Mouse (Mus musculus) heart, postnatal 14 days (tissue): ENCODE measurements around the gene Il1rapl1. TPM values are rescaled to one million over a fixed set of nuclear protein-coding genes. Genes with fewer than 3 reads are reported as not detected.
A peak's percentile ranks its signal among the peaks of the same experiment; 100 is the strongest.
"Not testable (repeated sequence)": the region's sequence is repeated elsewhere in the genome, so short reads cannot be mapped to it uniquely, and the experiment has no call there.

ENCODE experiments used
- DNase-seq, 2 experiments: peaks; one replicate each; pipeline ENCODE4 v3.0.0; 2021 to 2022
- intact Hi-C: fragments of 180-260 bp; cut with DNase I; formaldehyde crosslinking; loops from one replicate; pipeline ENCODE4 v1.15.1; 2025
- total RNA-seq, 2 experiments: library from RNA; stranded (reverse); gene quantifications; 2 replicates each; pipeline ENCODE4 v1.2.3; 2021

Gene Il1rapl1
- total RNA-seq, 2 experiments from 2014 or later = 0.02 to 0.10 TPM

DNA sequence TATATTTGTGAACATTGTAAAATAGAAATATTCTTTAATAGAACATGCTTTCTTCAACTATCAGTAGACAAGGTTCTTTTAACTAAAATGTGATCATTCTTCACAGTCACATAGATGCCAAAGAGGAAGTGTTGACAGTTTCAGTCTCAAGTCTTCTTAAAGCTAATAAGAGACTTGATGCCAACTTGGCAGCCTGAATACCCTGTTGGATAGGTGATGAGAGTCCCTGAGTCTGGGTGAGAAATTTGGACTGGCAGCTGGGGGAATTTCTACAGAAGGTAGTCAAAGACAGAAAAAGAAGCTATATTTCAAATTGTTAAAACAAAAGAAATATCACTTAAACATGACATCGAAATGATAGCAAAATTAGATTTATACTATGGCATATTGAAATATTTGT is 451.6 kb downstream of the Il1rapl1 start:
- no peak for DNase-seq
- intact Hi-C loops = no loop called here

DNA sequence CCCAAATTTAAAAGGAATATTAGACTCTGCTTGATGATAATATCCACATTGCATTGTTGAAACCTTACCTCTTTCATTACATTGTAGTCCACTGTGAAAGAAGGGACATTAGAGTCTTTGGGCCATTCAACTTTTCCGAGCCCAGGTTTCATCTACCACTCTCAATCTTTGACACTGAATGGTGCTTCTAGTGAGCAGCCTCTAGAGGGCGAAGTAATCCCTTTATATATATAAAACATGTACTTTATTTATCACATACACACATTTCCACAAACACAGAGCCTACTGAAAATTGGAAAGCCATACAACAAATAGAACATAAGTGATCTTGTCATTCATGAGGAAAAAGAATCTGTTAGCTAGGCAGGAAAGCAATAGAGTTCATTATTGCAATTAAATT is 459.8 kb downstream of the Il1rapl1 start:
- DNase-seq = no peak
- intact Hi-C loops = no loop called here

DNA sequence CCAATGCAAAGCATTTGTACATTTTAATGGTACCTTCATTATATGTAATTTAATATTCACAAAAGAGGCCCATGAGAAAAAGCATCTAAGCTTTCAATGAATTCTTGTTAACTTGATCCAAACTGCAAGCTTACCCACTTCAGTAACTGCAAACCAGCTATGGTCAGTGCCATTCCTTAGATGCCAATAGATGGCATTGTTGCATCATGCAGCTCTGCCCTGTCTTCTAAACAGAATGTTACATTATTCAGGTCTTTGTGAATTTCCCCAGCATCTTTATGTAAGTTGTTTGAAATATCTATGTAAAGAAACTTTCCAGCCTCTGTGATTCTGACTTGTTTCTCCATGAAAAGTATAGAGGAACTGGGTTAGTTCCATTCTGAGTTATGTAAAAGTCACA is 514.5 kb downstream of the Il1rapl1 start:
- DNase-seq = no peak
- intact Hi-C loops = loop anchor here (5.0 kb wide), 1 partner anchor 39 kb away; no protein-coding TSS in a partner anchor

DNA sequence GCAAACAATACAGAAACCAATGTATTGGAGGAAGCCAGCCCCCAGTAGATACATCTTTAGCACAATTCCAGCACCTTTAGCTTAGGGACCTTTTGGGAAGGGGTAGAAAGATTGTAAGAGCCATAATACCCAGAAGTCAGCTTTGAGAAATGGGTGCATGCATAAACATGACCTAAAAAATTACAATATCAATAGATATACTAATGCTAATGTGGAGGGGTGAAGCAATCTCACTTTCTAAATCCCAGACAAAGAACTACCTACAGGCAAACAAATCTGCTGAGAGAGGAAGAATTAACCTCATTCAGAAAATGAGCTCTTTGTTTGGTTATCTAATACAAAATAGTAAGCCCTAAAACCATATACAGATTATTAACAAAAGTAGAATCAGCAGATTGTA is 607.4 kb downstream of the Il1rapl1 start:
- intact Hi-C loops = no loop called here
- DNase-seq = no peak

DNA sequence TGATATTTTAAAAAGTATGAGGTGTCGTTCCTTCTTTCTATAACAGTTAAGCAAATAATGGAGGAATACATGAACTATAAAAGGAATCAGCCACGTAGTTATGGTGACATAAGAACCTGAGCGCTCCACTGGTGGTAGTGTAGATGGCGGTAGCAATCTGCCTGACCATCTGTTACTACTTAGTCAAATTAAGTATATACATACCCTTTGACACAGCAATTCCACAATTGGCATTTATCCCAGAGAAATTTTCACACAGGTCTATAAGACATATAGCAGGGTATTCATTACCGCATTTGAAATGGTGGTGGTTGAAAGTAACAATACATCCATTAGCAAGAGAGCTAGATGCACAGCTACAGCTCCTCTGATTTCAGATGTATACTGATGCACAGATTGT is 612.8 kb downstream of the Il1rapl1 start:
- intact Hi-C loops = no loop called here
- no peak for DNase-seq

DNA sequence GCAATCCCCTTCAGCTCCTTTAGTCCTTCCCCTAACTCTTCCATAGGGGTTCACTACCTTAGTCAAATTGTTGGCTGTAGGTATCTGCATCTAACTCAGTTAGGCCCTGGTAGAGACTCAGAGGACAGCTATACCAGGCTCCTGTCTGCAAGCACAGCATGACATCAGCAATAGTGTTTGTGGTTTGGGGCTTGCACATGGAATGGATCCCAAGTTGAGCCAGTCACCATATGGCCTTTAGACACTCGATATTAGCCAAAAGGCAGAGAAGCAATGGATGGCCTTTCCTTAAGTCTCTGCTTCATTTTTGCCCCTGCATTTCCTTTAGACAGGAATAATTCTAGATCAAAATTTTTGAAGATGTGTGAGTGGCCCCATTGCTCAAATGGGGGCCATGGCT is 632.0 kb downstream of the Il1rapl1 start:
- no peak for DNase-seq
- intact Hi-C loops = no loop called here

DNA sequence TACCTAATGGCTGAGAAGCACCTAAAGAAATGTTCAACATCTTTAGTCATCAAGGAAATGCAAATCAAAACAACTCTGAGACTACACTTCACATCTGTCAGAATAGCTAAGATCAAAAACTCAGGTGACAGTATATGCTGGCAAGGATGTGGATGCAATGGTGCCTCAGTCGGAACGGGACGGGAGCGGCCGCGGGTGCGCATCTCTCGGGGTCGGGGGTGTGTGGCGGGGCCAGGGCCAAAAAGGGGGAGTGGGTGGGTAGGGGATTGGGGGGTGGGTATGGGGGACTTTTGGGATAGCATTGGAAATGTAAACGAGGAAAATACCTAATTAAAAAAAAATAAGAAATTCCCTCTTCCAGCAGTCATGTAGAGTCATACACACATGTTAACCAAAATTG is 877.3 kb downstream of the Il1rapl1 start:
- DNase-seq = peak; percentile 89 to 91
- intact Hi-C loops = not testable (repeated sequence)

DNA sequence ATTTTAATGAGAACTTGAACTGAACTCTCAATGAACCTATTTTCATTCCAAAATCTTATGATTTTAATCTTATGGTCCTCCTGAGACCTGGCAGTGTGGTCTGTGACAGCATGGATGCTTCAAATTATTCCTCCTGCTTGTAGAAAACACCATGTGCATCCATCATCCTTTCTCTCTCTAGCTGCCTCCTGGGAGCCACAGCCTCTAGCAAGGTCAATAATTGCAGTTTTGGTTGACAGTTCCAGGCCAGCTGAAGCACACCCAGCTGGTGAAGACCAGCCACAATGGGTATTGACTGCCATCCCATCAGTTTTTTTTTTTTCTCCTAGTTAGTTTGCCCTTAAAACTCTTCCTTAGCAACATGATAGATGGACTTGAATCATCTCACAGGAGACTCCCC is 890.2 kb downstream of the Il1rapl1 start:
- intact Hi-C loops = no loop called here
- no peak for DNase-seq

DNA sequence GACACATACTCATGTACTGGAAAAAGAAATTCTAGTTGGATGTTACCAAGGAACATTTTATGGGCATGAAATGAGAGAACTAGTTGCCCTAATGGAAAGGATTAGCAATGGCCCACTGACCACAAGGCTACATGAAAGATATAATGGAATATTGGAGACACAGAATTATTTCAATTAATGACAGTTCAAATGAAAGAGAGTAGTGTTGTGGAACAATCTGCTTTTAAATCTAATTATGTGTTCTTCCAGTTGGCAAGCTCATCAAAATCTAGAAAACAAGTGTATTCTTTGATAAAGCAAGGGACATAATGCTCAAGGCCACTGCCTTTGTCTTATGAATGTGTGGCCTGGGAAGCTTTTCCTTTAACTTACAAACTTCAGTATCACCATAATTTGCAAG is 1113.1 kb downstream of the Il1rapl1 start:
- no peak for DNase-seq
- intact Hi-C loops = no loop called here

DNA sequence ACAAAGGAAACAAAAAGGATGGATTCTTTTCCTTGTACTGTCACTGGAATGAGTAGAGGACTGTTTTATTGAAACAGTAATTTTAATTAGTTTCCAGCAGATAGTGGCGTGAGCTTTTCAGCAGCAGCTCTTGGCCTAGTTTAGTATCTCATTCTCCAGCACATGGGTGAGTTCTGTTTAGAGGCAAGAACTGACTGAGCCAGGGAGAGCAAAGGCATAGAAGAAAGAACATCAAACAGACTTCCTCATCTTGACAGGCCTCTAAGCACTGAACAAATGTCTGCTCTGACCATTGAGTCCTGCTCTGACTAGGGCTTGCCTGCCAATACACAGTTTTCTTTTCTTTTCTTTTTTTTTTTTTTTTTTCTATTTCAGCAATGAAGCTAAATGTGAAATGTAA is 1160.3 kb downstream of the Il1rapl1 start:
- no peak for DNase-seq
- intact Hi-C loops = no loop called here

DNA sequence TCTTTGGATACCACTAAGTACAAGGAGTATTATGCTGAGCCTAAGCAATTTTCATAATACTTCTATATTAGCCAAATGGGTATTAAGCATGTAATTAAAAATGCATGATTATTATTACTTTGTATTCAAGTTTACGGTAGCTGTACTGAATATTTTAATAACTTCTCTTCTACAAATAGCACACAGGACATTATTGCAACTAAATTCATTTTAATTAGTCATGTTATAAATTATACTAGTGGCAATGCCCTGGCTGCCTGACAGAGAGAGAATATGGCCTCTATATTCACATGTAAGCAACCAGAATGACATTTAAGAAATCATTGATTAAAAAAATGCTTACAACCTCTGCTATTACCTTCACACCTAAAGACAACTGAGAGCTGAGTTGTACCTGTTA is 1160.8 kb downstream of the Il1rapl1 start:
- intact Hi-C loops = no loop called here
- DNase-seq = no peak

DNA sequence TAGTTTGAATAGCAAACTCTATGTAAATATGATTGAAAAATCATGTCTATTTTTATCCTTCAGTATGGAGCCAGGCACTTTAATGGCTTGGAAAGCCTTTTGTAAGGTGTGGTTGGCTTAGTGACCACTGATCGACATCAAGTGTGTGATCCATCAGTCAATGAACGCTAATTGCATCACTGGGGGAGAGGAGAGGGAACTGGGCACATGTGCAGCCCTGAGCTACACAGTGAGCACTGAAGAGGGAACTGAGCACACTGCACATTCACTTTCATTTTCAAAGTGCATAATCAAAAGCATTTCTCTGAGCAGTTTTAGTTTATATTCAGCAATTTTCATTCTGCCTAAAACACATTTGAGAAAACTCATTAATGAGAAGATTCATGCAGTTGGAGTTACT is 1164.5 kb downstream of the Il1rapl1 start:
- DNase-seq = no peak
- intact Hi-C loops = no loop called here

DNA sequence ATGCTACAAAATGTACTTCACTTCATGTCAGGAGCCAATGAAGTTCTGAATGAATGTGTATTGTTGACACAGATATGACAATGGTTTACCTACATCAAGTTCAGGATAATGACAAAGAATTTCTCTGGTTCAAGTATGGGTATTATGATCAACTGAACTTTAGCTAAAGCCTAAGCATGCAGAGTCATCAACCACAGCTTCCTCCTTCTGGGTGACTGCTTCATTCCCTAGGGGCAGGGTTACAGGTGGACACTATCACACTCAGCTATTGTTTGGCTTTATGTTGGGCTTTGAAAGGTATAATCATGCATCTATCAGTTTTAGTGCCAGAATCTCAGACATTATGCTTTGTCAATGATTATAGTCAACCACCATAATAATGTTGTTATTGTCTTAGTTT is 1166.3 kb downstream of the Il1rapl1 start:
- DNase-seq = no peak
- intact Hi-C loops = no loop called here

DNA sequence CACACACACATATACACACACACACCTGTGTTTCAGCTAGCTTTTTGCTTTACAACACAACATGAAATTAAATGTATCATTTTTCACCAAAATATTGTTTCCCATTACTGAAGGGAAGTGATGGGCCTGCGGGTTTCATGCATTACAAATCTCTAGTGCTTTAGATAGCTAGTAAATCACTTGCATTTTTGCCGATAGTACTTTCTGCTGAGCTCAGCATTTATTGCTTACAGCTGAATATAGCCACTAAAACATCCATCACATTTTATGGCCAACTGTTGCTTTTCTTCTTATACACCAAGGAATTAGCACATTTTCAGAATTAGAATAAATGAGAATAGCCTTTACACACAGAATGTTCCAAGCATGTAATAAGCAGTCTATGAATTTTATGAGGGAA is 1260.6 kb downstream of the Il1rapl1 start:
- intact Hi-C loops = no loop called here
- DNase-seq = no peak

DNA sequence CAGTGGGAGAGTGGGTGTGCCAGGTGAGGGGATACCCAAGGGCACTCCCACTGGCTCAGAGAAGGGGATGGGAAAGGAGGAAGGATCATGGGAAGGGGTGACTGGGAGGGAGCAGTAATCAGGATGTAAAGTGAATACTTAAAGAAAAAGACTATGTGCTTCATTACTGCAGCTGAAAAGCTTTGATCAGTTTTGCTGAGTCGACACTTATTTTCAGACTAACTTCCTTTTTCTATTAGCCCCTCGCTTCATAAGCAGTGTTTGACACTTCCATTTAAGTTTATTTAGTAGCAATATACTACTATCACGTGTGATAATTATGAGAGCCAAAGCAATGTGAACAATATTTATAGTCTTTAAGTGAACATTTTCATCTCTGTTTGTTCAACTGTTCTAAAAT is 1307.2 kb downstream of the Il1rapl1 start:
- no peak for DNase-seq
- intact Hi-C loops = no loop called here

DNA sequence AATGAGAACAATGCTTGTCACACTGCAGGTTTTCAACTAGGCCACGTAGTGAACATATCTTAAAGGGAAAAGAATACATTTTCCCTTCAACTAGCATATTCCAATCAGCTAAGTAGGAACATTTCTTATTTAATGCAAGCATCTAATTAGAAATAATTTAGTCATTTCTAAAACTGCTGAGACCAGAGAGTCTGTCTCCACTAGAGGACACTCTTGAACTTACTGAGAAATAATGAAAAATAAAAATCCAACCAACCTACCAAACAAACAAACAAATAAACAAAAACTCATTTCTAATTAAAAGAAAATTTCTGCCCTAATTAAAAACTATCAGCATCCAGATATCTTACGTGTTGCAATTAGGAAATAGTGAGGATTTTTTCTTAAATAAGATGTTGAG is 1312.7 kb downstream of the Il1rapl1 start:
- no peak for DNase-seq
- intact Hi-C loops = no loop called here

DNA sequence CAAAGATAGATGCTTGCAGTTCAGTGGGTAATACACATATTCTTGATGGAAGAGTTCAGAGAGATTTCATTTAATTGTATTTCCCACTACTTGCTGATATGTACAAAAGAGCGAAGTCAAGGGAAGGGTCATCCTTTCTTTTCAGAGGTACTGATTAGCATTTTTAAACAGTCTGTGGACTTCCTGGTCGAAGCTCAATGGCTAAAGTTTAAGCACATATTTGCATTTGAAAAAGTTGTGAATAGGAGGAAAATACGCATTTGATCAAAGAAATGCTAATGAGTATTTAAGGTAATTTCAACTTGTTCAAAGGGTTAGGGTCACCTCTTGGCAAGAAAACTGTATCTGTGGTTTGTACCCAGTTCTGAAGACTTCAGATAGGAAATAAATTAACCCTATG is 1386.6 kb downstream of the Il1rapl1 start:
- intact Hi-C loops = no loop called here
- no peak for DNase-seq
